Mouse (Mus musculus) heart, postnatal 0 days (tissue): ENCODE data around the gene Olfr680-ps1.

Experiments
- CTCF ChIP-seq: IDR thresholded peaks from 2 replicates; pipeline ENCODE4 v1.5.1; 2016; ENCODE audit warnings: antibody characterized with exemption, control low read depth, low read depth
- EP300 ChIP-seq: IDR thresholded peaks from 2 replicates; pipeline ENCODE4 v1.6.1; 2016; ENCODE audit warnings: antibody characterized with exemption, low read depth

DNA sequence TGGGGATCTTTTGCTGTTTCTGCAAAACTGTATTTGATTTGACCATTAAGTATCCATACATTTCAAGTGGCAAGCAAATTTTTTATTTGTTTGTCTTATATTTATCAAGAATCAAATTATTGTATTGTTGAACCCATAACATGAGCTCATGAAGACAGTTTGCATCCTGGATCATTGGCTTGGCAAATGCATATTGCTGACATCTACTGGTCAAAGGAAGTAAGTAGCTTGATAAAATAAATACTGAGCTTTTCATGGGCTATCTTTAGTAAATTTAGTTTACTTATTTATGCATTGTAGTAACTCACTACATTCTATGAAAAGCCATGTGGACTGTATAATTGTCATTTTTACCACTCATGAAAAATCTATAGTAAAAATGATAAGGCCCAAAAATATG lies 33.7 kb downstream of the Olfr680-ps1 start:
- TF ChIP-seq CTCF = no peak
- TF ChIP-seq EP300 = no peak
